ENCODE assay signal across 10 mouse cellular contexts in the genomic region with DNA sequence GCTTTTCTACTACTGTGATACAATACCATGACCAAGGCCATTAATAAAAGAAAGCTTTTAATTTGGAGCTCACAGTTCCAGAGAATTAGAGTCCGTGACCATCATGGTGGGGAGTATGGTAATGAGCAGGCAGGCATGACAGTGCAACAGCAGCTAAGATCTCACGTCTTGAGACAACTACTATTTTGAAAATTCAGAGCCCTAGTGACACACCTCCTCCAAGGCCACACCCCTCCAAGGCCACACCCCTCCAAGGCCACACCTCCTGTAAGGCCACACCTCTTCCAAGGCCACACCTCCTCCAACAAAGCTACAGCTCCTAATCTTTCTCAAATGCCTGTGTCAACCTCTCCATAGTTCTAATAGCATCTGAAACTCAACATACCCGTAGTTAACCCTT. TPM values are rescaled to one million over a fixed set of nuclear protein-coding genes. Genes with fewer than 3 reads are reported as not detected.
DNase-seq lines count a peak whose midpoint lies in the region; TF ChIP-seq lines count a peak whose summit lies in the region.
"Had no signal": no experiment of that assay in that cellular context is flagged by ENCODE, and none has a peak within 500 bp of the region (broad histone marks: within the 10 kb centered on the region; RNA-seq: fewer than 3 reads in every experiment).

No protein-coding gene starts in this region.

- H3K27me3 ChIP-seq in myocyte (ENCODE audit: control insufficient read depth, insufficient read depth, insufficient read length) = peaks cover 4% of the 10 kb centered on the region
- H3K27me3 ChIP-seq: heart, embryonic 15.5 days; neural tube, embryonic 12.5 days had no signal

- H3K4me2 ChIP-seq in myocyte (ENCODE audit: low read depth) = peak overlapping the region; percentile 19
- H3K4me2 ChIP-seq: heart, embryonic 15.5 days; neural tube, embryonic 12.5 days had no signal

- no peak overlapping the region for H3ac ChIP-seq in myocyte (ENCODE audit: control insufficient read depth, insufficient read length)

- H3K79me2 ChIP-seq in myocyte (ENCODE audit: control insufficient read depth, insufficient read depth) = peaks cover 12% of the 10 kb centered on the region

- no peak for TF ChIP-seq POLR2A in myocyte (IDR thresholded peaks at IDR 0.05; ENCODE audit: insufficient read length, low read depth)

- DNase-seq in heart, adult 11 months = peak; percentile 91
- no peak for DNase-seq in heart, postnatal 25 days (ENCODE audit: low spot score)
- peak; percentile 56 for DNase-seq in Muller cell, postnatal 12 days (ENCODE audit: inconsistent ontology term)
- peak; percentile 10 for DNase-seq in forelimb bud, embryonic 11.5 days (ENCODE audit: low read depth, low spot score)
- peak; percentile 73 for DNase-seq in kidney, postnatal 10 days
- no peak for DNase-seq in layer of hippocampus, adult 8-10 months (ENCODE audit: low spot score in 2 of 2)
- no peak for DNase-seq in layer of hippocampus, adult 9-10 months (ENCODE audit: low spot score)

- H3K4me3 ChIP-seq in myocyte = no peak overlapping the region
- H3K4me3 ChIP-seq: heart, embryonic 15.5 days; neural tube, embryonic 12.5 days had no signal

- H3K36me3 ChIP-seq in myocyte (ENCODE audit: control insufficient read depth, insufficient read depth) = peaks cover 10% of the 10 kb centered on the region

- intact Hi-C loops in heart, postnatal 25 days (cut with DNase I) = loop anchor here (5.0 to 10.0 kb wide), 3 partner anchors 62 to 254 kb away; a partner anchor contains a TSS

TF ChIP-seq in myocyte, 11 proteins besides CTCF, POLR2A, EP300 and RAD21:
- TF ChIP-seq E2F4 (IDR thresholded peaks at IDR 0.05; ENCODE audit: insufficient read depth) = no peak
- TF ChIP-seq REST (IDR thresholded peaks at IDR 0.05; ENCODE audit: insufficient read depth, insufficient read length) = no peak
- TF ChIP-seq MYOG (IDR thresholded peaks at IDR 0.05; ENCODE audit: control insufficient read depth in 1 of 3, insufficient read depth in 1 of 3, insufficient read length in 2 of 3, low read depth in 2 of 3) = no peak
- no peak for TF ChIP-seq CEBPB (IDR thresholded peaks at IDR 0.05; ENCODE audit: insufficient read depth, poor library complexity, severe bottlenecking)
- no peak for TF ChIP-seq MYOD1 (IDR thresholded peaks at IDR 0.05; ENCODE audit: control insufficient read depth in 1 of 3, insufficient read length in 2 of 3, low read depth in 2 of 3)

RNA-seq across cellular contexts. Expression of a gene that starts 1.8 kb away (rescaled TPM):
- 100 to 1,000 TPM in 1 of 2 experiments, 10 to 100 TPM in 1; 95.0 to 104 TPM for total RNA-seq in heart, postnatal 25 days (2021)
- polyA plus RNA-seq in myocyte (2012; fragmentation: generic; extraction: Trizol) = 160 TPM
- 10 to 100 TPM; 53.4 to 59.6 (median 54.9) TPM for total RNA-seq in layer of hippocampus, adult 8-10 months (2022)

Comparison
In these comparisons a context has a peak if more than half of its experiments do, and no peak if none do; other contexts are left out.
1. DNase-seq: peak in heart, adult 11 months (single experiment), Muller cell, postnatal 12 days (single experiment), forelimb bud, embryonic 11.5 days (single experiment) and kidney, postnatal 10 days (single experiment); none in heart, postnatal 25 days (single experiment), layer of hippocampus, adult 8-10 months (0 of 2) and layer of hippocampus, adult 9-10 months (single experiment).